In genomic region chr13:32717709-32718108, GRCm38 (mm10) we compare ENCODE assay signal across 23 mouse cellular contexts.
DNase-seq lines count a peak whose midpoint lies in the region; ATAC-seq lines count a peak whose summit lies in the region.
"Had no signal": no experiment of that assay in that cellular context is flagged by ENCODE, and none has a peak within 500 bp of the region (broad histone marks: within the 10 kb centered on the region; RNA-seq: fewer than 3 reads in every experiment).

No protein-coding gene starts in this region.

- no peaks in the 10 kb centered on the region for H3K36me3 ChIP-seq in heart, embryonic 13.5 days
- no peaks in the 10 kb centered on the region for H3K36me3 ChIP-seq in heart, embryonic 12.5 days
- H3K36me3 ChIP-seq in limb, embryonic 13.5 days: no peaks in the 10 kb centered on the region
- no peaks in the 10 kb centered on the region for H3K36me3 ChIP-seq in limb, embryonic 10.5 days
- H3K36me3 ChIP-seq in limb, embryonic 15.5 days: no peaks in the 10 kb centered on the region
- H3K36me3 ChIP-seq: embryonic facial prominence, embryonic 12.5 days; embryonic facial prominence, embryonic 15.5 days; forebrain, embryonic 10.5 days; forebrain, embryonic 12.5 days had no signal

- no peaks in the 10 kb centered on the region for H3K27me3 ChIP-seq in heart, embryonic 13.5 days (replicated peaks)
- no peaks in the 10 kb centered on the region for H3K27me3 ChIP-seq in heart, embryonic 12.5 days (replicated peaks)
- H3K27me3 ChIP-seq in limb, embryonic 13.5 days: 0 out of 2 replicates have a peak, but pooled peaks cover 3% of the 10 kb centered on the region
- no peaks in the 10 kb centered on the region for H3K27me3 ChIP-seq in limb, embryonic 10.5 days (ENCODE audit: low read depth, poor library complexity, severe bottlenecking)
- H3K27me3 ChIP-seq in limb, embryonic 15.5 days: no peaks in the 10 kb centered on the region
- H3K27me3 ChIP-seq: embryonic facial prominence, embryonic 12.5 days; embryonic facial prominence, embryonic 15.5 days; forebrain, embryonic 12.5 days had no signal

- 76% methylated on average over 5 of the region's 5 CpGs for WGBS in heart, embryonic 13.5 days
- WGBS in heart, embryonic 12.5 days: 84% methylated on average over 5 of the region's 5 CpGs
- WGBS in limb, embryonic 13.5 days: 60% methylated on average over 5 of the region's 5 CpGs
- 83% methylated on average over 5 of the region's 5 CpGs for WGBS in limb, embryonic 10.5 days
- WGBS in limb, embryonic 15.5 days: 50% methylated on average over 5 of the region's 5 CpGs

- no peak overlapping the region for H3K4me3 ChIP-seq in heart, embryonic 13.5 days
- no peak overlapping the region for H3K4me3 ChIP-seq in heart, embryonic 12.5 days
- no peak overlapping the region for H3K4me3 ChIP-seq in limb, embryonic 13.5 days
- H3K4me3 ChIP-seq in limb, embryonic 10.5 days: no peak overlapping the region
- H3K4me3 ChIP-seq in limb, embryonic 15.5 days: no peak overlapping the region
- H3K4me3 ChIP-seq: embryonic facial prominence, embryonic 12.5 days; embryonic facial prominence, embryonic 15.5 days; erythroblast, embryonic 14.5 days; forebrain, embryonic 10.5 days; forebrain, embryonic 12.5 days had no signal

- no peak for DNase-seq in limb, embryonic 10.5 days (ENCODE audit: low spot score)
- DNase-seq in spleen, postnatal 4 days (ENCODE audit: low spot score in 2 of 2): no peak
- DNase-seq: adrenal gland, adult 2 months; adrenal gland, postnatal 10 days; adrenal gland, postnatal 25 days; cerebellum, adult 11 months; cerebellum, adult 18-20 months; cerebellum, adult 8-10 months; cerebellum, adult 9-11 months; cerebellum, postnatal 14 days; cerebellum, postnatal 36 days; embryo, embryonic 11 days had no signal

- peaks cover 20% of the 10 kb centered on the region for H3K4me1 ChIP-seq in heart, embryonic 13.5 days
- H3K4me1 ChIP-seq in heart, embryonic 12.5 days (replicated peaks): peaks cover 19% of the 10 kb centered on the region
- H3K4me1 ChIP-seq in limb, embryonic 13.5 days: peaks cover 16% of the 10 kb centered on the region
- H3K4me1 ChIP-seq in limb, embryonic 10.5 days: peaks cover 4% of the 10 kb centered on the region; the same call in 1 of the 2 replicates
- peaks cover 12% of the 10 kb centered on the region for H3K4me1 ChIP-seq in limb, embryonic 15.5 days
- H3K4me1 ChIP-seq: embryonic facial prominence, embryonic 12.5 days; embryonic facial prominence, embryonic 15.5 days; forebrain, embryonic 10.5 days; forebrain, embryonic 12.5 days had no signal

- H3K27ac ChIP-seq in heart, embryonic 13.5 days (replicated peaks): peak overlapping the region; percentile 42; the same call in 1 of the 2 replicates
- H3K27ac ChIP-seq in heart, embryonic 12.5 days (ENCODE audit: poor library complexity, severe bottlenecking): no peak overlapping the region
- no peak overlapping the region for H3K27ac ChIP-seq in limb, embryonic 13.5 days
- no peak overlapping the region for H3K27ac ChIP-seq in limb, embryonic 10.5 days
- peak overlapping the region; percentile 18; the same call in 1 of the 2 replicates for H3K27ac ChIP-seq in limb, embryonic 15.5 days
- H3K27ac ChIP-seq: embryonic facial prominence, embryonic 12.5 days; embryonic facial prominence, embryonic 15.5 days; forebrain, embryonic 10.5 days; forebrain, embryonic 12.5 days had no signal

- H3K9ac ChIP-seq in heart, embryonic 13.5 days: no peak overlapping the region
- H3K9ac ChIP-seq in heart, embryonic 12.5 days: no peak overlapping the region
- H3K9ac ChIP-seq in limb, embryonic 13.5 days: no peak overlapping the region
- H3K9ac ChIP-seq in limb, embryonic 15.5 days: no peak overlapping the region
- H3K9ac ChIP-seq: embryonic facial prominence, embryonic 12.5 days; embryonic facial prominence, embryonic 15.5 days; forebrain, embryonic 12.5 days had no signal

- ATAC-seq in heart, embryonic 13.5 days (ENCODE audit: extremely low read depth, insufficient number of reproducible peaks, low FRiP score, low TSS enrichment): no peak
- no peak for ATAC-seq in heart, embryonic 12.5 days (ENCODE audit: insufficient number of reproducible peaks, low FRiP score)
- 0 out of 2 replicates have a peak, but pooled peaks have one; percentile 24 for ATAC-seq in limb, embryonic 13.5 days (ENCODE audit: low FRiP score, low read depth)
- peak; percentile 61; the same call in 1 of the 2 replicates for ATAC-seq in limb, embryonic 15.5 days (ENCODE audit: insufficient number of reproducible peaks, low FRiP score, low TSS enrichment, low read depth)
- ATAC-seq: forebrain, embryonic 14.5 days; forebrain, embryonic 16.5 days had no signal

- no peaks in the 10 kb centered on the region for H3K9me3 ChIP-seq in heart, embryonic 13.5 days
- H3K9me3 ChIP-seq in heart, embryonic 12.5 days (replicated peaks): no peaks in the 10 kb centered on the region
- no peaks in the 10 kb centered on the region for H3K9me3 ChIP-seq in limb, embryonic 13.5 days
- no peaks in the 10 kb centered on the region for H3K9me3 ChIP-seq in limb, embryonic 10.5 days (replicated peaks)
- H3K9me3 ChIP-seq in limb, embryonic 15.5 days: no peaks in the 10 kb centered on the region
- H3K9me3 ChIP-seq: embryonic facial prominence, embryonic 12.5 days; embryonic facial prominence, embryonic 15.5 days; forebrain, embryonic 10.5 days; forebrain, embryonic 12.5 days had no signal

- H3K4me2 ChIP-seq in heart, embryonic 13.5 days: no peak overlapping the region
- H3K4me2 ChIP-seq in heart, embryonic 12.5 days: no peak overlapping the region
- H3K4me2 ChIP-seq in limb, embryonic 13.5 days (replicated peaks): no peak overlapping the region
- H3K4me2 ChIP-seq in limb, embryonic 15.5 days: no peak overlapping the region
- H3K4me2 ChIP-seq: embryonic facial prominence, embryonic 12.5 days; embryonic facial prominence, embryonic 15.5 days; forebrain, embryonic 12.5 days had no signal

Comparison
In these comparisons a context has a peak if more than half of its experiments do, and no peak if none do; other contexts are left out.
1. H3K27ac ChIP-seq: peak in heart, embryonic 13.5 days (single experiment) and limb, embryonic 15.5 days (single experiment); none in heart, embryonic 12.5 days (single experiment), limb, embryonic 13.5 days (single experiment) and limb, embryonic 10.5 days (single experiment).
2. ATAC-seq: peak in limb, embryonic 13.5 days (single experiment) and limb, embryonic 15.5 days (single experiment); none in heart, embryonic 13.5 days (single experiment) and heart, embryonic 12.5 days (single experiment).